Mouse (Mus musculus): ENCODE results near the gene Rabggta. TPM values are rescaled to one million over a fixed set of nuclear protein-coding genes. Genes with fewer than 3 reads are reported as not detected.

The Rabggta gene
- polyA plus RNA-seq, 1 experiment from 2014 or later, result 34.1 TPM

DNA sequence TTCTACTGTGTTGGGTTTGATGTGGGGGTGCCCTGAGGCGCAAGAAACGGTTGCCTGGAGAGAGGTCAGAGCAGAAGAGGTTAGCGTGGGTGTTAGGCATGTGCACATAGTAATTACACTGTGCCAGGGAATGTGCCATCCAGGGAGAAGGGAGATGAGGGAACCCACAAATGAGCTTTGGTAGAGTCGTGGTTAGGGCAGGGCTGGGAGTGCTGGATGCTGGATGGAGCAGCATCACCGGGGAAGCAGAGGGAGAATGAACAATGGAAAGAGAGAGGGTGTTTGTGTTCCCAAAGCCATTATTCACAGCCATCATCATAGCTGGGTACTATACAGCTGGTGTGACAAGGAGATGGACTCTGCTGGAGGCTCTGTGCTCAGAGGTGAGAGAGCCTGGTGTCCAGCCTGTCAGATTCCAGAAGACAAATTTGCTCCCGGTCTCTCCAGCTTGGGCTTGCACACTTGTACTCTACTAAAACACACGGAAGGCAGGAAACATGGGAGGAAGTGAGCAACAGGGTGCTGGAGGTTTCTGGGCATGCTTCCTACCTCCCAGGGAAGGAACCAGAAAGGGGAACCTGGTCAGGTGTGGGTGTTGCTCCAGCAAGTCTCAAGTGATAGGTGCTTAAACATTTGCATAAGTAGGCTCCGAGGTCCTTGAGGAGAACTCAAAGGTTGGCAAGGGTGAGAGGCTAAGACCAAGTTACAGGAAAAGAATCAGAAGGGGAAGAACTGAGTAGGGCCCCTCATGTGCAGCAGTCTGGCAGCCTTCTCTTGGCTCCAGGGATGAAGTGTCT is 6.0 kb upstream of the Rabggta start:
- Histone ChIP-seq H3K4me3 (replicated peaks) (no peak overlapping the region), H3K4me2 (replicated peaks) (no peak overlapping the region), H3K27me3 (replicated peaks) (no peaks in the 10 kb centered on the region), H3K9me3 (no peaks in the 10 kb centered on the region), H3K4me1 (replicated peaks) (no peaks in the 10 kb centered on the region), H3K27ac (no peak overlapping the region), H3K9ac (no peak overlapping the region), H3K36me3 (no peaks in the 10 kb centered on the region)
- ATAC-seq, result no peak
- 59% methylated on average over 8 of the region's 8 CpGs for WGBS

GRCm38 (mm10) chr14:55726261-55726660 is 4.2 kb upstream of the Rabggta start:
- ATAC-seq, result no peak
- 0 out of 2 replicates have a peak, but pooled peaks cover 2% of the 10 kb centered on the region for H3K4me1 ChIP-seq (replicated peaks)
- H3K4me2 ChIP-seq (replicated peaks), result no peak overlapping the region
- H3K9me3 ChIP-seq, result no peaks in the 10 kb centered on the region
- no peak overlapping the region for H3K9ac ChIP-seq
- no peaks in the 10 kb centered on the region for H3K36me3 ChIP-seq
- no peaks in the 10 kb centered on the region for H3K27me3 ChIP-seq (replicated peaks)
- H3K4me3 ChIP-seq (replicated peaks), result no peak overlapping the region
- H3K27ac ChIP-seq, result no peak overlapping the region

DNA sequence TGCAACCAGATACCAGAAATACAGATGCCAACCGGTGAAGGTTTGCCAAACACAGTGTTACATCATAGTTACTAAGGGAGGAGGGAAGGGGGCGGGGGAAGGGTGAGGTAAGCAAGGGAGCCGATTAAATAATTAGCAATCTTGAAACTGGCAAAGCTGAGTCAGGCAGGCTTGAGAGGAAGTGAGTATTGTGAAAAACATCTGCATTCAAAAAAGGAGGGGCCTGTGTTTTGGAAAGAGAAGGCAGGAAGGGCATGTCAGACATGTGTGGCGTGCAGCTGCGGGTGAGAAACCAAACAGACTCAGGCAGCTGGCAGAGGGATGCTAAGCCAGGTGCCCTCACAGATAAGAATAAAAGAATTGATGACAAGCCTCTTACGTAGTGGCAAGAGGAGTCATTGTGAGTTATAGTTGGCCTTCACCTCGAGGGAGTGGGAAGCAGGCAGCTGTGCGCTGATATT is 2.4 kb upstream of the Rabggta start:
- no peaks in the 10 kb centered on the region for H3K9me3 ChIP-seq
- no peak for ATAC-seq
- no peak overlapping the region for H3K9ac ChIP-seq
- H3K4me2 ChIP-seq (replicated peaks), result no peak overlapping the region
- no peak overlapping the region for H3K27ac ChIP-seq
- 0 out of 2 replicates have a peak, but pooled peaks cover 7% of the 10 kb centered on the region for H3K4me1 ChIP-seq (replicated peaks)
- H3K4me3 ChIP-seq (replicated peaks), result no peak overlapping the region
- H3K36me3 ChIP-seq, result no peaks in the 10 kb centered on the region; the same call in 1 of the 2 replicates
- 58% methylated on average over 8 of the region's 8 CpGs for WGBS
- H3K27me3 ChIP-seq (replicated peaks), result no peaks in the 10 kb centered on the region

- WGBS, result 89% methylated on average over 7 of the region's 7 CpGs
- H3K9me3 ChIP-seq, result no peaks in the 10 kb centered on the region
- 0 out of 2 replicates have a peak, but pooled peaks cover 7% of the 10 kb centered on the region for H3K4me1 ChIP-seq (replicated peaks)
- no peak for ATAC-seq
- no peak overlapping the region for H3K9ac ChIP-seq
- H3K27ac ChIP-seq, result no peak overlapping the region
- H3K36me3 ChIP-seq, result peaks cover under 1% of the 10 kb centered on the region; the same call in 1 of the 2 replicates
- H3K27me3 ChIP-seq (replicated peaks), result no peaks in the 10 kb centered on the region
- H3K4me3 ChIP-seq (replicated peaks), result no peak overlapping the region
- no peak overlapping the region for H3K4me2 ChIP-seq (replicated peaks)
These were observed 1.4 kb upstream of the Rabggta start for GRCm38 (mm10) chr14:55723433-55723832.

GRCm38 (mm10) chr14:55722438-55722945 is 429 bp upstream of the Rabggta start:
- H3K4me1 ChIP-seq (replicated peaks), result 0 out of 2 replicates have a peak, but pooled peaks cover 7% of the 10 kb centered on the region
- H3K4me3 ChIP-seq (replicated peaks), result peak overlapping the region; percentile 91
- H3K4me2 ChIP-seq (replicated peaks), result peak overlapping the region; percentile 89
- no peaks in the 10 kb centered on the region for H3K9me3 ChIP-seq
- 50% methylated on average over 8 of the region's 8 CpGs for WGBS
- H3K27ac ChIP-seq, result no peak overlapping the region; the same call in 1 of the 2 replicates
- H3K36me3 ChIP-seq, result peaks cover 4% of the 10 kb centered on the region; the same call in 1 of the 2 replicates
- H3K9ac ChIP-seq, result peak overlapping the region; percentile 81; the same call in 1 of the 2 replicates
- no peaks in the 10 kb centered on the region for H3K27me3 ChIP-seq (replicated peaks)
- ATAC-seq, result no peak; the same call in 1 of the 2 replicates

- Histone ChIP-seq H3K9me3 (no peaks in the 10 kb centered on the region), H3K36me3 (peaks cover 4% of the 10 kb centered on the region; the same call in 1 of the 2 replicates), H3K4me3 (replicated peaks) (peak overlapping the region; percentile 91), H3K27ac (no peak overlapping the region), H3K9ac (peak overlapping the region; percentile 81; the same call in 1 of the 2 replicates), H3K4me2 (replicated peaks) (peak overlapping the region; percentile 89), H3K27me3 (replicated peaks) (no peaks in the 10 kb centered on the region), H3K4me1 (replicated peaks) (0 out of 2 replicates have a peak, but pooled peaks cover 7% of the 10 kb centered on the region)
- ATAC-seq, result no peak
- 71% methylated on average over 6 of the region's 6 CpGs for WGBS
These were observed 987 bp downstream of the Rabggta start for GRCm38 (mm10) chr14:55721076-55721475.

DNA sequence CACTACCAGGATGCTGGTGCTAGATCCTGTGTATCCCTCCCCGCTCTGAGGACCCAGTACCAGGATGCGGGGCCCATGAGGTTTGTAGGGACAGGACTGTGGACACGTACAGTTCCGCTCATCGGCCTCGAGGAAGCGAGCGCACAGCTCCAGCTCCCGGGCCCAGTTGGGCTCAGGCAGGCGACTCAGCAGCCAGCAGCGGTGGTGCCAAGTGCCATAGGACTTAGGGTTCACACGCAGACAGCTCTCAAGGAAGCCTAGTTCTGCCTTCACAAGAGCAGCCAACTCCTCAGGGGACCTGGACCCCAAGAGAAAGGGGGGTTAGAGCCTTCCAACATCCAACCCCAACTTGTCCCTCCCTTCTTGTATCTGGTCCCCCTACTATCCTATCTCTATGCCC is 1.4 kb downstream of the Rabggta start:
- Histone ChIP-seq H3K4me3 (replicated peaks) (no peak overlapping the region), H3K9ac (no peak overlapping the region)

GRCm38 (mm10) chr14:55719737-55720136 is 2.3 kb downstream of the Rabggta start:
- ATAC-seq, result no peak
- H3K27ac ChIP-seq, result no peak overlapping the region
- H3K4me3 ChIP-seq (replicated peaks), result no peak overlapping the region
- 84% methylated on average over 6 of the region's 6 CpGs for WGBS
- peaks cover 4% of the 10 kb centered on the region; the same call in 1 of the 2 replicates for H3K36me3 ChIP-seq
- no peak overlapping the region for H3K4me2 ChIP-seq (replicated peaks)
- no peaks in the 10 kb centered on the region for H3K9me3 ChIP-seq
- no peaks in the 10 kb centered on the region for H3K27me3 ChIP-seq (replicated peaks)
- 0 out of 2 replicates have a peak, but pooled peaks cover 7% of the 10 kb centered on the region for H3K4me1 ChIP-seq (replicated peaks)
- H3K9ac ChIP-seq, result no peak overlapping the region

More for the DNA sequence above, 1.4 kb downstream of the Rabggta start:
- no peak overlapping the region for H3K27ac ChIP-seq
- no peaks in the 10 kb centered on the region for H3K27me3 ChIP-seq (replicated peaks)
- no peaks in the 10 kb centered on the region for H3K9me3 ChIP-seq
- H3K36me3 ChIP-seq, result peaks cover 4% of the 10 kb centered on the region; the same call in 1 of the 2 replicates
- H3K4me2 ChIP-seq (replicated peaks), result peak overlapping the region; percentile 89; the same call in 1 of the 2 replicates
- 92% methylated on average over 12 of the region's 12 CpGs for WGBS
- ATAC-seq, result no peak
- 0 out of 2 replicates have a peak, but pooled peaks cover 7% of the 10 kb centered on the region for H3K4me1 ChIP-seq (replicated peaks)

DNA sequence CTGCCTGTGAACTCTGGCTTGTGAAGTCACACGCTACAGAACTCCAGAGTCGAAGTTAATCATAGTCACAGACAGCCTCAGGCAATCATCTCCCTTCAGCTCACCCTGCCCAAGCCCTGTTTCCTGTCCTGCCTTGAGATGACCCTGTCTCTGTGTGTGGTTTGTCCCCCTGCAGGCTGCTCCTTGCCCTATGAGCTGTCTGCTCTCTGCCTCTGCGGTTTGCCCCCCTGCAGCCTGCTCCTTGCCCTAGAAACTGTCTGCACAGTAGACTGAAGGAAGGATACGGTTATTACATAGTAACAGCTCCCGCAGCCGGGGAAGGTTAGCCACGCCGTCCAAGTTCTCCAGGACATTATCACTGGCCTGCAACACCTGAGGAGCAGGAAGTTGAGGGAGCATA is 5.2 kb downstream of the Rabggta start:
- no peak for ATAC-seq
- Histone ChIP-seq H3K9me3 (no peaks in the 10 kb centered on the region), H3K4me2 (replicated peaks) (no peak overlapping the region), H3K4me1 (replicated peaks) (peaks cover 20% of the 10 kb centered on the region), H3K36me3 (peaks cover 4% of the 10 kb centered on the region; the same call in 1 of the 2 replicates), H3K27me3 (replicated peaks) (peaks cover 4% of the 10 kb centered on the region; the same call in 1 of the 2 replicates), H3K4me3 (replicated peaks) (no peak overlapping the region), H3K9ac (no peak overlapping the region), H3K27ac (no peak overlapping the region)
- 74% methylated on average over 8 of the region's 8 CpGs for WGBS

- ATAC-seq, result no peak
- H3K4me1 ChIP-seq (replicated peaks), result peaks cover 18% of the 10 kb centered on the region
- no peaks in the 10 kb centered on the region for H3K9me3 ChIP-seq
- no peak overlapping the region for H3K27ac ChIP-seq
- H3K4me3 ChIP-seq (replicated peaks), result no peak overlapping the region
- peaks cover 4% of the 10 kb centered on the region; the same call in 1 of the 2 replicates for H3K27me3 ChIP-seq (replicated peaks)
- no peak overlapping the region for H3K9ac ChIP-seq
- WGBS, result 94% methylated on average over 6 of the region's 6 CpGs
- H3K36me3 ChIP-seq, result peaks cover 4% of the 10 kb centered on the region; the same call in 1 of the 2 replicates
- no peak overlapping the region for H3K4me2 ChIP-seq (replicated peaks)
These were observed 5.8 kb downstream of the Rabggta start for GRCm38 (mm10) chr14:55716271-55716670.

- peak; percentile 32 for ATAC-seq
- Histone ChIP-seq H3K36me3 (0 out of 2 replicates have a peak, but pooled peaks cover 4% of the 10 kb centered on the region), H3K4me3 (replicated peaks) (no peak overlapping the region), H3K27ac (no peak overlapping the region), H3K4me1 (replicated peaks) (peaks cover 13% of the 10 kb centered on the region), H3K27me3 (replicated peaks) (peaks cover 4% of the 10 kb centered on the region; the same call in 1 of the 2 replicates), H3K9me3 (no peaks in the 10 kb centered on the region), H3K4me2 (replicated peaks) (no peak overlapping the region), H3K9ac (no peak overlapping the region)
- WGBS, result 25% methylated on average over 6 of the region's 6 CpGs
These were observed 7.2 kb downstream of the Rabggta start for GRCm38 (mm10) chr14:55714893-55715292.

- peak within 1 kb of the TSS; percentile 23 for H3K4me3 ChIP-seq (replicated peaks)
- no peak within 1 kb of the TSS for H3K27ac ChIP-seq
- peak within 1 kb of the TSS; percentile 34 for H3K9ac ChIP-seq
- peak; percentile 52 for ATAC-seq
- H3K4me2 ChIP-seq (replicated peaks), result peak within 1 kb of the TSS; percentile 72
- no peaks in the 10 kb centered on the region for H3K9me3 ChIP-seq
- 25% methylated on average over 4 of the region's 4 CpGs for WGBS
- peaks cover 13% of the 10 kb centered on the region for H3K4me1 ChIP-seq (replicated peaks)
- H3K36me3 ChIP-seq, result 0 out of 2 replicates have a peak, but pooled peaks cover 4% of the 10 kb centered on the region
- H3K27me3 ChIP-seq (replicated peaks), result peaks cover 4% of the 10 kb centered on the region; the same call in 1 of the 2 replicates
These were observed 8.3 kb downstream of the Rabggta start, which contains the start of gene Tgm1 for GRCm38 (mm10) chr14:55713729-55714122. Gene Tgm1 (minus strand): TSS chr14:55713926.

All from intestine, embryonic 15.5 days (tissue).